Mouse (Mus musculus) liver, postnatal 0 days (tissue): ENCODE measurements at regions not wholly inside any gene's neighbourhood (a gene's known extent, or its start where the extent isn't known, plus 50 kb on each side); places are given as distances from the start of the nearest gene placed in this dataset.

Experiments
- CTCF ChIP-seq: sonication (generic); IDR thresholded peaks from 2 replicates; pipeline ENCODE4 v1.5.1; 2016; ENCODE audit warnings: antibody characterized with exemption, low read depth
- EP300 ChIP-seq: IDR thresholded peaks from 2 replicates; pipeline ENCODE4 v1.6.1; 2016; ENCODE audit warnings: antibody characterized with exemption, low read depth, mild to moderate bottlenecking

- TF ChIP-seq CTCF (no peak), EP300 (no peak)
These were observed 279.5 kb downstream of the Gpat3 start for GRCm38 (mm10) chr5:101124941-101125453.
